Mouse (Mus musculus): ENCODE data around the gene Mrpl51. TPM values are rescaled to one million over a fixed set of nuclear protein-coding genes. Genes with fewer than 3 reads are reported as not detected.

Mrpl51 gene
- polyA plus RNA-seq, 1 experiment from 2014 or later: 132 TPM

- peaks cover 26% of the 10 kb centered on the region for H3K4me1 ChIP-seq (ENCODE audit: control insufficient read depth, insufficient read depth, low read length)
- H3K27ac ChIP-seq (ENCODE audit: low read length): peak overlapping the region; percentile 94
- ATAC-seq: 0 out of 2 replicates have a peak, but pooled peaks have one; percentile 1
- peak overlapping the region; percentile 89 for H3K9ac ChIP-seq (ENCODE audit: low read depth, low read length)
- peak overlapping the region; percentile 83 for H3K4me2 ChIP-seq (ENCODE audit: low read length)
- no peaks in the 10 kb centered on the region for H3K9me3 ChIP-seq (replicated peaks; ENCODE audit: control insufficient read depth, low read length, poor library complexity, severe bottlenecking)
- H3K4me3 ChIP-seq (ENCODE audit: low read depth, low read length): peak overlapping the region; percentile 73
- no peaks in the 10 kb centered on the region for H3K27me3 ChIP-seq (ENCODE audit: control insufficient read depth, insufficient read depth, low read depth, low read length)
- 4% methylated on average over 20 of the region's 20 CpGs for WGBS
- H3K36me3 ChIP-seq (ENCODE audit: control insufficient read depth, insufficient read depth, low read length): peaks cover 15% of the 10 kb centered on the region
These were observed 27.6 kb upstream of the Mrpl51 start for GRCm38 (mm10) chr6:125163801-125164657.

- H3K36me3 ChIP-seq (ENCODE audit: control insufficient read depth, insufficient read depth, low read length): peaks cover 19% of the 10 kb centered on the region
These were observed 26.8 kb upstream of the Mrpl51 start for GRCm38 (mm10) chr6:125164672-125165327.

GRCm38 (mm10) chr6:125165328-125165891, 26.2 kb upstream of the Mrpl51 start:
- WGBS: under 1% methylated on average over 36 of the region's 36 CpGs
- peak overlapping the region; percentile 73 for H3K4me3 ChIP-seq (ENCODE audit: low read depth, low read length)
- H3K9me3 ChIP-seq (replicated peaks; ENCODE audit: control insufficient read depth, low read length, poor library complexity, severe bottlenecking): no peaks in the 10 kb centered on the region
- H3K36me3 ChIP-seq (ENCODE audit: control insufficient read depth, insufficient read depth, low read length): peaks cover 24% of the 10 kb centered on the region
- H3K27ac ChIP-seq (ENCODE audit: low read length): peak overlapping the region; percentile 94
- H3K4me1 ChIP-seq (ENCODE audit: control insufficient read depth, insufficient read depth, low read length): peaks cover 26% of the 10 kb centered on the region
- H3K9ac ChIP-seq (ENCODE audit: low read depth, low read length): peak overlapping the region; percentile 89
- ATAC-seq: peak; percentile 90
- no peaks in the 10 kb centered on the region for H3K27me3 ChIP-seq (ENCODE audit: control insufficient read depth, insufficient read depth, low read depth, low read length)
- H3K4me2 ChIP-seq (ENCODE audit: low read length): peak overlapping the region; percentile 83

More at GRCm38 (mm10) chr6:125164672-125165327, 26.8 kb upstream of the Mrpl51 start:
- Histone ChIP-seq H3K9me3 (replicated peaks; ENCODE audit: control insufficient read depth, low read length, poor library complexity, severe bottlenecking) (no peaks in the 10 kb centered on the region), H3K9ac (ENCODE audit: low read depth, low read length) (peak overlapping the region; percentile 89), H3K4me2 (ENCODE audit: low read length) (peak overlapping the region; percentile 83), H3K4me3 (ENCODE audit: low read depth, low read length) (peak overlapping the region; percentile 73), H3K27me3 (ENCODE audit: control insufficient read depth, insufficient read depth, low read depth, low read length) (no peaks in the 10 kb centered on the region), H3K27ac (ENCODE audit: low read length) (peak overlapping the region; percentile 94), H3K4me1 (ENCODE audit: control insufficient read depth, insufficient read depth, low read length) (peaks cover 26% of the 10 kb centered on the region)
- ATAC-seq: peak; percentile 57
- under 1% methylated on average over 38 of the region's 39 CpGs for WGBS

GRCm38 (mm10) chr6:125166051-125166751, 25.4 kb upstream of the Mrpl51 start, which contains the start of gene Gapdh:
Gene Gapdh (minus strand): TSS chr6:125166467.
- Histone ChIP-seq H3K4me2 (ENCODE audit: low read length) (peak within 1 kb of the TSS; percentile 83), H3K27ac (ENCODE audit: low read length) (peak within 1 kb of the TSS; percentile 94), H3K27me3 (ENCODE audit: control insufficient read depth, insufficient read depth, low read depth, low read length) (no peaks in the 10 kb centered on the region), H3K36me3 (ENCODE audit: control insufficient read depth, insufficient read depth, low read length) (peaks cover 22% of the 10 kb centered on the region), H3K9ac (ENCODE audit: low read depth, low read length) (peak within 1 kb of the TSS; percentile 89), H3K4me1 (ENCODE audit: control insufficient read depth, insufficient read depth, low read length) (peaks cover 26% of the 10 kb centered on the region), H3K4me3 (ENCODE audit: low read depth, low read length) (peak within 1 kb of the TSS; percentile 73), H3K9me3 (replicated peaks; ENCODE audit: control insufficient read depth, low read length, poor library complexity, severe bottlenecking) (no peaks in the 10 kb centered on the region)
- peak; percentile 19 for ATAC-seq
- 1% methylated on average over 18 of the region's 18 CpGs for WGBS

- H3K9me3 ChIP-seq (replicated peaks; ENCODE audit: control insufficient read depth, low read length, poor library complexity, severe bottlenecking): no peaks in the 10 kb centered on the region
- peak overlapping the region; percentile 89 for H3K9ac ChIP-seq (ENCODE audit: low read depth, low read length)
- H3K4me3 ChIP-seq (ENCODE audit: low read depth, low read length): no peak overlapping the region; the same call in 1 of the 2 replicates
- 14% methylated on average over 10 of the region's 10 CpGs for WGBS
- peak overlapping the region; percentile 83 for H3K4me2 ChIP-seq (ENCODE audit: low read length)
- H3K4me1 ChIP-seq (ENCODE audit: control insufficient read depth, insufficient read depth, low read length): peaks cover 26% of the 10 kb centered on the region
- H3K27me3 ChIP-seq (ENCODE audit: control insufficient read depth, insufficient read depth, low read depth, low read length): no peaks in the 10 kb centered on the region
- H3K36me3 ChIP-seq (ENCODE audit: control insufficient read depth, insufficient read depth, low read length): peaks cover 25% of the 10 kb centered on the region
- H3K27ac ChIP-seq (ENCODE audit: low read length): peak overlapping the region; percentile 94
- ATAC-seq: no peak
These were observed 24.5 kb upstream of the Mrpl51 start for GRCm38 (mm10) chr6:125166861-125167650.

GRCm38 (mm10) chr6:125168086-125168485, 23.5 kb upstream of the Mrpl51 start:
- ATAC-seq: no peak
- no peaks in the 10 kb centered on the region for H3K27me3 ChIP-seq (ENCODE audit: control insufficient read depth, insufficient read depth, low read depth, low read length)
- no peak overlapping the region for H3K4me2 ChIP-seq (ENCODE audit: low read length)
- H3K9me3 ChIP-seq (replicated peaks; ENCODE audit: control insufficient read depth, low read length, poor library complexity, severe bottlenecking): no peaks in the 10 kb centered on the region
- H3K9ac ChIP-seq (ENCODE audit: low read depth, low read length): no peak overlapping the region
- peaks cover 34% of the 10 kb centered on the region for H3K36me3 ChIP-seq (ENCODE audit: control insufficient read depth, insufficient read depth, low read length)
- peaks cover 26% of the 10 kb centered on the region for H3K4me1 ChIP-seq (ENCODE audit: control insufficient read depth, insufficient read depth, low read length)
- H3K4me3 ChIP-seq (ENCODE audit: low read depth, low read length): no peak overlapping the region
- H3K27ac ChIP-seq (ENCODE audit: low read length): no peak overlapping the region
- 89% methylated on average over 14 of the region's 14 CpGs for WGBS

GRCm38 (mm10) chr6:125170194-125170593, 21.4 kb upstream of the Mrpl51 start:
- H3K9ac ChIP-seq (ENCODE audit: low read depth, low read length): no peak overlapping the region
- no peak overlapping the region for H3K4me2 ChIP-seq (ENCODE audit: low read length)
- no peak overlapping the region for H3K27ac ChIP-seq (ENCODE audit: low read length)
- no peaks in the 10 kb centered on the region for H3K9me3 ChIP-seq (replicated peaks; ENCODE audit: control insufficient read depth, low read length, poor library complexity, severe bottlenecking)
- no peak overlapping the region for H3K4me3 ChIP-seq (ENCODE audit: low read depth, low read length)
- H3K27me3 ChIP-seq (ENCODE audit: control insufficient read depth, insufficient read depth, low read depth, low read length): no peaks in the 10 kb centered on the region
- no peak for ATAC-seq
- H3K36me3 ChIP-seq (ENCODE audit: control insufficient read depth, insufficient read depth, low read length): peaks cover 46% of the 10 kb centered on the region
- 86% methylated on average over 6 of the region's 6 CpGs for WGBS
- peaks cover 16% of the 10 kb centered on the region for H3K4me1 ChIP-seq (ENCODE audit: control insufficient read depth, insufficient read depth, low read length)

- H3K27ac ChIP-seq (ENCODE audit: low read length): no peak overlapping the region
- H3K4me1 ChIP-seq (ENCODE audit: control insufficient read depth, insufficient read depth, low read length): no peaks in the 10 kb centered on the region; the same call in 1 of the 2 replicates
- H3K9ac ChIP-seq (ENCODE audit: low read depth, low read length): no peak overlapping the region
- no peaks in the 10 kb centered on the region for H3K27me3 ChIP-seq (ENCODE audit: control insufficient read depth, insufficient read depth, low read depth, low read length)
- no peak for ATAC-seq
- H3K4me2 ChIP-seq (ENCODE audit: low read length): no peak overlapping the region
- H3K9me3 ChIP-seq (replicated peaks; ENCODE audit: control insufficient read depth, low read length, poor library complexity, severe bottlenecking): no peaks in the 10 kb centered on the region
- H3K36me3 ChIP-seq (ENCODE audit: control insufficient read depth, insufficient read depth, low read length): peaks cover 64% of the 10 kb centered on the region
- WGBS: 92% methylated on average over 2 of the region's 2 CpGs
- H3K4me3 ChIP-seq (ENCODE audit: low read depth, low read length): no peak overlapping the region
These were observed 19.1 kb upstream of the Mrpl51 start for GRCm38 (mm10) chr6:125172474-125172873.
